Mouse (Mus musculus): ENCODE results near the gene Lap3. TPM values are rescaled to one million over a fixed set of nuclear protein-coding genes. Genes with fewer than 3 reads are reported as not detected.

Lap3 gene
- polyA plus RNA-seq (2012; ENCODE audit: insufficient read depth, insufficient read length, missing spikeins): 69.2 and 70.1 TPM in 2 replicates

GRCm38 (mm10) chr5:45493191-45494092, at the start of gene Lap3:
Gene Lap3 (plus strand): TSS chr5:45493374.
- peaks cover 2% of the 10 kb centered on the region; the same call in 1 of the 2 replicates for H3K4me1 ChIP-seq (ENCODE audit: control insufficient read depth, insufficient read depth, insufficient read length, low read length)
- 0 out of 2 replicates have a peak within 1 kb of the TSS, but pooled peaks have one; percentile 6 for H3K27ac ChIP-seq (replicated peaks; ENCODE audit: low read depth, low read length)

GRCm38 (mm10) chr5:45444130-45444832, 48.9 kb upstream of the Lap3 start:
- Histone ChIP-seq H3K27ac (replicated peaks; ENCODE audit: low read depth, low read length) (no peak overlapping the region), H3K4me3 (ENCODE audit: insufficient read depth, low read depth, low read length) (no peak overlapping the region), H3K4me1 (ENCODE audit: control insufficient read depth, insufficient read depth, insufficient read length, low read length) (peaks cover 10% of the 10 kb centered on the region)

More at GRCm38 (mm10) chr5:45493191-45494092, at the start of gene Lap3:
- H3K4me3 ChIP-seq (ENCODE audit: insufficient read depth, low read depth, low read length): peak within 1 kb of the TSS; percentile 90

GRCm38 (mm10) chr5:45448676-45449075, 44.5 kb upstream of the Lap3 start:
- peak overlapping the region; percentile 66 for H3K4me3 ChIP-seq (ENCODE audit: insufficient read depth, low read depth, low read length)
- H3K4me1 ChIP-seq (ENCODE audit: control insufficient read depth, insufficient read depth, insufficient read length, low read length): peaks cover 10% of the 10 kb centered on the region
- H3K27ac ChIP-seq (replicated peaks; ENCODE audit: low read depth, low read length): no peak overlapping the region

GRCm38 (mm10) chr5:45449206-45449605, 44.0 kb upstream of the Lap3 start:
- H3K4me1 ChIP-seq (ENCODE audit: control insufficient read depth, insufficient read depth, insufficient read length, low read length): peaks cover 10% of the 10 kb centered on the region
- peak overlapping the region; percentile 66 for H3K4me3 ChIP-seq (ENCODE audit: insufficient read depth, low read depth, low read length)
- H3K27ac ChIP-seq (replicated peaks; ENCODE audit: low read depth, low read length): peak overlapping the region; percentile 40

- H3K4me3 ChIP-seq (ENCODE audit: insufficient read depth, low read depth, low read length): peak within 1 kb of the TSS; percentile 66
- H3K4me1 ChIP-seq (ENCODE audit: control insufficient read depth, insufficient read depth, insufficient read length, low read length): peaks cover 10% of the 10 kb centered on the region
- H3K27ac ChIP-seq (replicated peaks; ENCODE audit: low read depth, low read length): peak within 1 kb of the TSS; percentile 40
Measured at GRCm38 (mm10) chr5:45449831-45450716, 43.1 kb upstream of the Lap3 start, which contains the start of gene Qdpr. Gene Qdpr (minus strand): TSS chr5:45450236.

- Histone ChIP-seq H3K4me3 (ENCODE audit: insufficient read depth, low read depth, low read length) (no peak within 1 kb of the TSS), H3K4me1 (ENCODE audit: control insufficient read depth, insufficient read depth, insufficient read length, low read length) (peaks cover 8% of the 10 kb centered on the region), H3K27ac (replicated peaks; ENCODE audit: low read depth, low read length) (no peak within 1 kb of the TSS)
Measured at GRCm38 (mm10) chr5:45453451-45453850, 39.7 kb upstream of the Lap3 start, which contains the start of gene Clrn2. Gene Clrn2 (plus strand): TSS chr5:45453751.

GRCm38 (mm10) chr5:45454456-45454855, 38.7 kb upstream of the Lap3 start:
- Histone ChIP-seq H3K4me3 (ENCODE audit: insufficient read depth, low read depth, low read length) (no peak overlapping the region), H3K4me1 (ENCODE audit: control insufficient read depth, insufficient read depth, insufficient read length, low read length) (no peaks in the 10 kb centered on the region), H3K27ac (replicated peaks; ENCODE audit: low read depth, low read length) (no peak overlapping the region)

GRCm38 (mm10) chr5:45472880-45473450, 20.2 kb upstream of the Lap3 start:
- Histone ChIP-seq H3K4me1 (ENCODE audit: control insufficient read depth, insufficient read depth, insufficient read length, low read length) (no peaks in the 10 kb centered on the region), H3K27ac (replicated peaks; ENCODE audit: low read depth, low read length) (no peak overlapping the region), H3K4me3 (ENCODE audit: insufficient read depth, low read depth, low read length) (no peak overlapping the region)

GRCm38 (mm10) chr5:45473521-45473920, 19.7 kb upstream of the Lap3 start:
- Histone ChIP-seq H3K4me3 (ENCODE audit: insufficient read depth, low read depth, low read length) (no peak overlapping the region), H3K4me1 (ENCODE audit: control insufficient read depth, insufficient read depth, insufficient read length, low read length) (no peaks in the 10 kb centered on the region), H3K27ac (replicated peaks; ENCODE audit: low read depth, low read length) (no peak overlapping the region)

GRCm38 (mm10) chr5:45474215-45474614, 19.0 kb upstream of the Lap3 start:
- no peak overlapping the region for H3K27ac ChIP-seq (replicated peaks; ENCODE audit: low read depth, low read length)
- no peak overlapping the region for H3K4me3 ChIP-seq (ENCODE audit: insufficient read depth, low read depth, low read length)
- no peaks in the 10 kb centered on the region for H3K4me1 ChIP-seq (ENCODE audit: control insufficient read depth, insufficient read depth, insufficient read length, low read length)

GRCm38 (mm10) chr5:45474758-45475157, 18.4 kb upstream of the Lap3 start:
- Histone ChIP-seq H3K4me3 (ENCODE audit: insufficient read depth, low read depth, low read length) (no peak overlapping the region), H3K4me1 (ENCODE audit: control insufficient read depth, insufficient read depth, insufficient read length, low read length) (no peaks in the 10 kb centered on the region), H3K27ac (replicated peaks; ENCODE audit: low read depth, low read length) (no peak overlapping the region)

GRCm38 (mm10) chr5:45475771-45476170, 17.4 kb upstream of the Lap3 start:
- no peak overlapping the region for H3K4me3 ChIP-seq (ENCODE audit: insufficient read depth, low read depth, low read length)
- no peak overlapping the region for H3K27ac ChIP-seq (replicated peaks; ENCODE audit: low read depth, low read length)
- no peaks in the 10 kb centered on the region for H3K4me1 ChIP-seq (ENCODE audit: control insufficient read depth, insufficient read depth, insufficient read length, low read length)

- H3K27ac ChIP-seq (replicated peaks; ENCODE audit: low read depth, low read length): no peak overlapping the region
- H3K4me3 ChIP-seq (ENCODE audit: insufficient read depth, low read depth, low read length): no peak overlapping the region
- no peaks in the 10 kb centered on the region for H3K4me1 ChIP-seq (ENCODE audit: control insufficient read depth, insufficient read depth, insufficient read length, low read length)
Measured at GRCm38 (mm10) chr5:45476288-45476687, 16.9 kb upstream of the Lap3 start.

GRCm38 (mm10) chr5:45477601-45478000, 15.6 kb upstream of the Lap3 start:
- no peak overlapping the region for H3K27ac ChIP-seq (replicated peaks; ENCODE audit: low read depth, low read length)
- no peaks in the 10 kb centered on the region for H3K4me1 ChIP-seq (ENCODE audit: control insufficient read depth, insufficient read depth, insufficient read length, low read length)
- H3K4me3 ChIP-seq (ENCODE audit: insufficient read depth, low read depth, low read length): no peak overlapping the region
